Mouse (Mus musculus): ENCODE measurements around the gene Erc2. TPM values are rescaled to one million over a fixed set of nuclear protein-coding genes. Genes with fewer than 3 reads are reported as not detected.
"Not testable (repeated sequence)": the region's sequence is repeated elsewhere in the genome, so short reads cannot be mapped to it uniquely, and the experiment has no call there.

The Erc2 gene
- 13.1 and 14.4 TPM in 2 replicates for polyA plus RNA-seq (2014; fragmentation: Nextera tagmentation; extraction: Ambion mirVana)

GRCm38 (mm10) chr14:27622176-27622922 is at the start of gene Erc2:
Gene Erc2 (plus strand): TSS chr14:27622428.
- peak; percentile 87 for DNase-seq (ENCODE audit: low spot score)
- Histone ChIP-seq H3K9me3 (ENCODE audit: control insufficient read depth, low read length) (no peaks in the 10 kb centered on the region), H3K36me3 (ENCODE audit: control insufficient read depth, insufficient read depth, low read length) (no peaks in the 10 kb centered on the region), H3K4me2 (ENCODE audit: low read depth) (peak within 1 kb of the TSS; percentile 71), H3K27me3 (ENCODE audit: control insufficient read depth, insufficient read depth, low read length) (no peaks in the 10 kb centered on the region), H3K4me1 (ENCODE audit: control insufficient read depth, insufficient read depth, low read length) (no peaks in the 10 kb centered on the region), H3K4me3 (ENCODE audit: low read depth, low read length) (peak within 1 kb of the TSS; percentile 65), H3K27ac (ENCODE audit: low read depth, low read length) (peak within 1 kb of the TSS; percentile 58), H3K9ac (ENCODE audit: low read length) (peak within 1 kb of the TSS; percentile 73)
- peak; percentile 94 for ATAC-seq (ENCODE audit: insufficient read depth, low FRiP score, low TSS enrichment)
- under 1% methylated on average over 59 of the region's 78 CpGs for WGBS

- H3K36me3 ChIP-seq (ENCODE audit: control insufficient read depth, insufficient read depth, low read length), result no peaks in the 10 kb centered on the region
- DNase-seq (ENCODE audit: low spot score) (no peak), ATAC-seq (ENCODE audit: insufficient read depth, low FRiP score, low TSS enrichment) (no peak)
- no peaks in the 10 kb centered on the region for H3K4me1 ChIP-seq (ENCODE audit: control insufficient read depth, insufficient read depth, low read length)
- H3K9ac ChIP-seq (ENCODE audit: low read length), result no peak overlapping the region
- H3K27ac ChIP-seq (ENCODE audit: low read depth, low read length), result no peak overlapping the region
- H3K4me2 ChIP-seq (ENCODE audit: low read depth), result no peak overlapping the region
- no peak overlapping the region for H3K4me3 ChIP-seq (ENCODE audit: low read depth, low read length)
- WGBS, result 84% methylated on average over 2 of the region's 2 CpGs
- H3K9me3 ChIP-seq (ENCODE audit: control insufficient read depth, low read length), result no peaks in the 10 kb centered on the region
- no peaks in the 10 kb centered on the region for H3K27me3 ChIP-seq (ENCODE audit: control insufficient read depth, insufficient read depth, low read length)
These were observed 43.8 kb upstream of the Erc2 start for GRCm38 (mm10) chr14:27578443-27578842.

- H3K4me1 ChIP-seq (ENCODE audit: control insufficient read depth, insufficient read depth, low read length); H3K4me2 ChIP-seq (ENCODE audit: low read depth); ATAC-seq (ENCODE audit: insufficient read depth, low FRiP score, low TSS enrichment); H3K27me3 ChIP-seq (ENCODE audit: control insufficient read depth, insufficient read depth, low read length); H3K4me3 ChIP-seq (ENCODE audit: low read depth, low read length); H3K27ac ChIP-seq (ENCODE audit: low read depth, low read length); H3K9ac ChIP-seq (ENCODE audit: low read length); H3K9me3 ChIP-seq (ENCODE audit: control insufficient read depth, low read length); H3K36me3 ChIP-seq (ENCODE audit: control insufficient read depth, insufficient read depth, low read length): not testable (repeated sequence)
- DNase-seq (ENCODE audit: low spot score), result peak; percentile 30
These were observed 32.6 kb upstream of the Erc2 start for GRCm38 (mm10) chr14:27589616-27590015.

GRCm38 (mm10) chr14:27592163-27592562 is 30.1 kb upstream of the Erc2 start:
- no peaks in the 10 kb centered on the region for H3K4me1 ChIP-seq (ENCODE audit: control insufficient read depth, insufficient read depth, low read length)
- no peaks in the 10 kb centered on the region for H3K9me3 ChIP-seq (ENCODE audit: control insufficient read depth, low read length)
- no peak overlapping the region for H3K4me3 ChIP-seq (ENCODE audit: low read depth, low read length)
- ATAC-seq (ENCODE audit: insufficient read depth, low FRiP score, low TSS enrichment) (no peak), DNase-seq (ENCODE audit: low spot score) (no peak)
- no peaks in the 10 kb centered on the region for H3K36me3 ChIP-seq (ENCODE audit: control insufficient read depth, insufficient read depth, low read length)
- H3K9ac ChIP-seq (ENCODE audit: low read length), result no peak overlapping the region
- no peak overlapping the region for H3K4me2 ChIP-seq (ENCODE audit: low read depth)
- WGBS, result 97% methylated on average over 7 of the region's 7 CpGs
- H3K27me3 ChIP-seq (ENCODE audit: control insufficient read depth, insufficient read depth, low read length), result no peaks in the 10 kb centered on the region
- H3K27ac ChIP-seq (ENCODE audit: low read depth, low read length), result no peak overlapping the region

GRCm38 (mm10) chr14:27596265-27596664 is 26.0 kb upstream of the Erc2 start:
- 7% methylated on average over 7 of the region's 7 CpGs for WGBS
- Histone ChIP-seq H3K9ac (ENCODE audit: low read length) (no peak overlapping the region), H3K27ac (ENCODE audit: low read depth, low read length) (no peak overlapping the region), H3K36me3 (ENCODE audit: control insufficient read depth, insufficient read depth, low read length) (no peaks in the 10 kb centered on the region), H3K27me3 (ENCODE audit: control insufficient read depth, insufficient read depth, low read length) (no peaks in the 10 kb centered on the region), H3K4me1 (ENCODE audit: control insufficient read depth, insufficient read depth, low read length) (no peaks in the 10 kb centered on the region), H3K4me2 (ENCODE audit: low read depth) (no peak overlapping the region), H3K9me3 (ENCODE audit: control insufficient read depth, low read length) (no peaks in the 10 kb centered on the region), H3K4me3 (ENCODE audit: low read depth, low read length) (no peak overlapping the region)
- ATAC-seq (ENCODE audit: insufficient read depth, low FRiP score, low TSS enrichment) (no peak), DNase-seq (ENCODE audit: low spot score) (peak; percentile 80)

GRCm38 (mm10) chr14:27602136-27602535 is 20.1 kb upstream of the Erc2 start:
- Histone ChIP-seq H3K4me3 (ENCODE audit: low read depth, low read length) (no peak overlapping the region), H3K9ac (ENCODE audit: low read length) (no peak overlapping the region), H3K36me3 (ENCODE audit: control insufficient read depth, insufficient read depth, low read length) (no peaks in the 10 kb centered on the region), H3K4me1 (ENCODE audit: control insufficient read depth, insufficient read depth, low read length) (no peaks in the 10 kb centered on the region), H3K4me2 (ENCODE audit: low read depth) (no peak overlapping the region), H3K9me3 (ENCODE audit: control insufficient read depth, low read length) (no peaks in the 10 kb centered on the region), H3K27ac (ENCODE audit: low read depth, low read length) (no peak overlapping the region), H3K27me3 (ENCODE audit: control insufficient read depth, insufficient read depth, low read length) (no peaks in the 10 kb centered on the region)
- WGBS, result 70% methylated on average over 13 of the region's 13 CpGs
- DNase-seq (ENCODE audit: low spot score) (no peak), ATAC-seq (ENCODE audit: insufficient read depth, low FRiP score, low TSS enrichment) (no peak)

DNA sequence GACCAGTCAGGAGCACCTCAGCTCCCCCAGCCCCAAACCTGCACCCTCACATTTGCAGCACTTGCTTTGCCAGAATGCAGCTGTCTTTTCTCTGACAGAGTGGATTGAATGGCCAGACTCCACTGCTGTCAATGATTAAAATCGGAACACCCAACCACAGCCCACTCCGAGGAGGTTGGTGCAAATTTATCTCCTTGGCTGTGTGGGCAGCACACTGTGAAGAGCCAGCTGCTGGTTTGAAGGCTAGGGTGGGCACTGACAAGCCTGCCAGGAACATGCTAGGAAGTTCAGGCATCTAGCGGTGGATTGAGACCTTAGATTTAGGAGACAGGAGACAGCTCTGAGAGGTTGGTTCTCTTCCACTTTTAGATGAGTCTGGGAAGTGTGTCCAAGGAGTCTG is 14.8 kb upstream of the Erc2 start:
- H3K4me3 ChIP-seq (ENCODE audit: low read depth, low read length), result no peak overlapping the region
- H3K4me1 ChIP-seq (ENCODE audit: control insufficient read depth, insufficient read depth, low read length), result no peaks in the 10 kb centered on the region
- H3K9me3 ChIP-seq (ENCODE audit: control insufficient read depth, low read length), result no peaks in the 10 kb centered on the region
- H3K9ac ChIP-seq (ENCODE audit: low read length), result no peak overlapping the region
- H3K27me3 ChIP-seq (ENCODE audit: control insufficient read depth, insufficient read depth, low read length), result no peaks in the 10 kb centered on the region
- H3K4me2 ChIP-seq (ENCODE audit: low read depth), result no peak overlapping the region
- ATAC-seq (ENCODE audit: insufficient read depth, low FRiP score, low TSS enrichment) (no peak), DNase-seq (ENCODE audit: low spot score) (no peak)
- H3K27ac ChIP-seq (ENCODE audit: low read depth, low read length), result no peak overlapping the region
- 86% methylated on average over 3 of the region's 3 CpGs for WGBS
- H3K36me3 ChIP-seq (ENCODE audit: control insufficient read depth, insufficient read depth, low read length), result no peaks in the 10 kb centered on the region

- DNase-seq (ENCODE audit: low spot score) (no peak), ATAC-seq (ENCODE audit: insufficient read depth, low FRiP score, low TSS enrichment) (no peak)
- Histone ChIP-seq H3K4me1 (ENCODE audit: control insufficient read depth, insufficient read depth, low read length) (no peaks in the 10 kb centered on the region), H3K4me3 (ENCODE audit: low read depth, low read length) (no peak overlapping the region), H3K4me2 (ENCODE audit: low read depth) (no peak overlapping the region), H3K27me3 (ENCODE audit: control insufficient read depth, insufficient read depth, low read length) (no peaks in the 10 kb centered on the region), H3K9ac (ENCODE audit: low read length) (no peak overlapping the region), H3K36me3 (ENCODE audit: control insufficient read depth, insufficient read depth, low read length) (no peaks in the 10 kb centered on the region), H3K27ac (ENCODE audit: low read depth, low read length) (no peak overlapping the region), H3K9me3 (ENCODE audit: control insufficient read depth, low read length) (no peaks in the 10 kb centered on the region)
- WGBS, result 75% methylated on average over 5 of the region's 5 CpGs
These were observed 8.5 kb upstream of the Erc2 start for GRCm38 (mm10) chr14:27613766-27614165.

DNA sequence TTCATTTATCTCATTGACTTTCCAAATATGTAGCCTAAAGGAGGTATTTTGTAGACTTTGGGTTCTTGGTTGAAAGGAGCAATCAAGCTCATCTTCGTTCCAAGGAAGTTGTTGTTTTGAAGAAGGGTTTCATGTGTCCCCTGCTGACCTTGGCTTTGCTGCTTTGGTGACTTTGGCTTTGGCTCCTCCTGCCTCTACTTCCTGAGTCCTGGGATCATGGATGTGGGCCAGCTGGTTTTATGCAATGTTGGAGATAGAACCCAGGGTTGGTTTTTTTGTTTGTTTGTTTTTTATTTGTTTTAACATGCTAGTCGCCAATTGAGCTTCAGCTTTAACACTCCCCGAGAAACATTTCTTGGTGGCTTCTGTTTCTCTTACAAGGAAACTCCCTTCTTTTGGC is 4.9 kb upstream of the Erc2 start:
- Histone ChIP-seq H3K4me1 (ENCODE audit: control insufficient read depth, insufficient read depth, low read length) (no peaks in the 10 kb centered on the region), H3K9ac (ENCODE audit: low read length) (no peak overlapping the region), H3K9me3 (ENCODE audit: control insufficient read depth, low read length) (no peaks in the 10 kb centered on the region), H3K4me3 (ENCODE audit: low read depth, low read length) (no peak overlapping the region), H3K27ac (ENCODE audit: low read depth, low read length) (no peak overlapping the region), H3K36me3 (ENCODE audit: control insufficient read depth, insufficient read depth, low read length) (no peaks in the 10 kb centered on the region), H3K27me3 (ENCODE audit: control insufficient read depth, insufficient read depth, low read length) (no peaks in the 10 kb centered on the region), H3K4me2 (ENCODE audit: low read depth) (no peak overlapping the region)
- WGBS, result 87% methylated on average over 3 of the region's 3 CpGs
- DNase-seq (ENCODE audit: low spot score) (no peak), ATAC-seq (ENCODE audit: insufficient read depth, low FRiP score, low TSS enrichment) (no peak)
